Mouse (Mus musculus) gastrocnemius, adult 2 months (tissue): ENCODE measurements around the gene Elmsan1. TPM values are rescaled to one million over a fixed set of nuclear protein-coding genes. Genes with fewer than 3 reads are reported as not detected.

Experiments used
- DNase-seq: peaks from one replicate; pipeline ENCODE4 v3.0.0; 2022
- H3K27ac ChIP-seq: fragments of 200-600 bp; 2 replicates; pipeline ENCODE4 v1.8.1; 2022; ENCODE audit warnings: mild to moderate bottlenecking
- H3K4me3 ChIP-seq: fragments of 200-600 bp; 2 replicates; pipeline ENCODE4 v1.8.1; 2022; ENCODE audit warnings: mild to moderate bottlenecking, moderate library complexity
- CTCF ChIP-seq: fragments of 200-600 bp; IDR thresholded peaks from 2 replicates; pipeline ENCODE4 v1.8.1; 2022; ENCODE audit warnings: antibody characterized with exemption, mild to moderate bottlenecking, moderate library complexity
- intact Hi-C: fragments of 180-260 bp; cut with DNase I; formaldehyde crosslinking; loops from one replicate; pipeline ENCODE4 v1.15.1; 2025
- total RNA-seq, 2 experiments: library from RNA; stranded (reverse); gene quantifications; 2 replicates each; pipeline ENCODE4 v1.2.3; 2021

Elmsan1 gene
- total RNA-seq, 2 experiments from 2014 or later = 10.2 to 11.9 TPM

- Histone ChIP-seq H3K27ac (no peak overlapping the region), H3K4me3 (no peak overlapping the region)
- intact Hi-C loops = no loop called here
- TF ChIP-seq CTCF = no peak
- no peak for DNase-seq
These were observed 77.4 kb downstream of the Elmsan1 start for GRCm38 (mm10) chr12:84141271-84141670.

DNA sequence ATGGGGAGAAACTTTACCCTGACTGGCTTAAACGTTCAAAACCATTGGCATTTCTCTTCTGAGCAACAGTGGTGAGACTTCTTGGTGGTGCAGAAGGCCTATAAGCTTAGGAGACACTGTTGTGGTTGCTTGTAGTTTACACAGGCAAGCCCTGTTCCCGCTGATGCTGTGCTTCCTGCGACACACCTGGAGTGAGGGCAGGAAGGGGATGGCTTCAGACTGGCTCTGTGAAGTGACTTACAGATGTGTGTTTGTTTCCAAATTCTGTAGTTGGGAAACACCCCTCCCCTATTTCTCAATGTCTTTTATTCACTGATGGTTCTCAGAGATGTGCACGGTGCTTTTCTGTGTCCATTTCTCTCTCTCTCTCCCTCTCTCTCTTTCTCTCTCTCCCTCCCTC lies 78.5 kb downstream of the Elmsan1 start:
- no peak overlapping the region for H3K27ac ChIP-seq
- TF ChIP-seq CTCF = no peak
- intact Hi-C loops = no loop called here

DNA sequence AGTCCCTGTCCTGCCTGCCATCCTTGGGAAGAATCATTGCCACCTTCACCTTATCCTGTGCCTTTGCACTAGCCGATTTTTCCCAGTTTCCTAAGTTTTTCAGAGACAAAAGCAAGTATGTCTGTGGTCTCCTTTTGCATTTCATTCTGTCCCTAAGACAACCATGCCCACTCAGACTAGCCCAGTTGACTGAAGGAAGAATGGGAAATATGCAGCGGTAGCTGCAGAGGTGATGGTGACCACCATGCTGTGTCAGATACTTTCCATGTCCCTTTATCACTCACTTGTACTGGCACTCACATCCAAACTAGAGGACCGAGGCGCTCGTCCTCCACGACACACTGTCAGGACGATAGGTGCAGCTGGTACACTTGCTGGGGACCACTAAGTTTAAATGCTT lies 81.5 kb downstream of the Elmsan1 start:
- intact Hi-C loops = no loop called here

More for the DNA sequence above, 78.5 kb downstream of the Elmsan1 start:
- no peak for DNase-seq
- H3K4me3 ChIP-seq = no peak overlapping the region

GRCm38 (mm10) chr12:84132265-84132664 lies 86.4 kb downstream of the Elmsan1 start:
- intact Hi-C loops = no loop called here
- no peak overlapping the region for H3K27ac ChIP-seq

More for the DNA sequence above, 81.5 kb downstream of the Elmsan1 start:
- Histone ChIP-seq H3K4me3 (no peak overlapping the region), H3K27ac (no peak overlapping the region)
- no peak for TF ChIP-seq CTCF
- no peak for DNase-seq

DNA sequence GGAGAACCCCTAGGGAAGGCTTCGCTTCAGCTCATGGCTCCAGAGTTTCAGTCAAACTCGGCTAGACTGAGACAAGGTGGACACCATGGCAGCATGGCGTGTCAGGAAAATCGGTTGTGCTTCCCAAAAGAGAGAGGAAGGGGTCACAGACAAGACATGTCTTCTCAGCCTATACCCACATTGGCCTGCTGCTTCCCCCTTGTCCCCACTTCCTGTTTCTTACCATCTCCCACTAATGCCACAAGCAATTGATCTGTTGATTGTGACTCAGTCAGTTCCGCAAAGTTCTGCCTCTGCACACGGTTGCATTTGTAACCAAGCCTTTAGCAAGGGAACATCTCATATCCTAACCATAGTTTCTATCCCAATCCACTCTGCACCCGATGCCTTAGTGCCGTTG lies 88.8 kb downstream of the Elmsan1 start:
- no peak overlapping the region for H3K27ac ChIP-seq
- no peak for TF ChIP-seq CTCF
- no peak overlapping the region for H3K4me3 ChIP-seq
- intact Hi-C loops = no loop called here
- DNase-seq = no peak

More at GRCm38 (mm10) chr12:84132265-84132664, 86.4 kb downstream of the Elmsan1 start:
- peak; percentile 59 for TF ChIP-seq CTCF
- no peak for DNase-seq
- H3K4me3 ChIP-seq = no peak overlapping the region

- no peak for TF ChIP-seq CTCF
- no peak overlapping the region for H3K27ac ChIP-seq
- no peak overlapping the region for H3K4me3 ChIP-seq
- DNase-seq = no peak
- intact Hi-C loops = no loop called here
These were observed 90.1 kb downstream of the Elmsan1 start for GRCm38 (mm10) chr12:84128576-84128975.

- H3K27ac ChIP-seq = no peak overlapping the region
- no peak for DNase-seq
- no peak for TF ChIP-seq CTCF
- H3K4me3 ChIP-seq = no peak overlapping the region
- intact Hi-C loops = no loop called here
These were observed 91.8 kb downstream of the Elmsan1 start for GRCm38 (mm10) chr12:84126899-84127298.

DNA sequence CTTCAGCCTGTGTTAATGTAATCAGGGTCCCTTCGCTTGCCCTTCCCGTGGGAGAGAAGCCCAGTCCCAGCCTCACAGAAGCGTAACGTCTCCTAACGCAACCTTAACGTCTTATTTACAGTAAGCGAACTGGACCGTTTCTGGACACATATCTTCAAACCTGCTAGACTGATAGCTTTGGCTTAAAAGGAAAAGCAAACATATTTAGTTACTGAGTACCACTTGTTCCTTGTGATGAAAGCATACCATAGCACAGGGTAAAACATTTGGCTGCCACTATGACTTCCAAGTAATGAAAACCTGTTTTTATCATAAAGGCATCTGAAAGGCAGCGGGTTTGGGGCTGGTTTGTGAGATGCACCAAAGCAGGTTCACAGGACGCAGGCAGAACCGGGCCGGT lies 92.8 kb downstream of the Elmsan1 start:
- H3K27ac ChIP-seq = no peak overlapping the region
- no peak overlapping the region for H3K4me3 ChIP-seq
- no peak for TF ChIP-seq CTCF
- no peak for DNase-seq
- intact Hi-C loops = no loop called here

GRCm38 (mm10) chr12:84119584-84119983 lies 99.1 kb downstream of the Elmsan1 start:
- no peak for TF ChIP-seq CTCF
- DNase-seq = no peak
- H3K27ac ChIP-seq = no peak overlapping the region
- intact Hi-C loops = no loop called here
- no peak overlapping the region for H3K4me3 ChIP-seq

- peak; percentile 95 for DNase-seq
- H3K27ac ChIP-seq = peak within 1 kb of the TSS; percentile 77
- intact Hi-C loops = loop anchor here (1.0 kb wide), 1 partner anchor 80 kb away; no protein-coding TSS in a partner anchor
- TF ChIP-seq CTCF = no peak
- H3K4me3 ChIP-seq = peak within 1 kb of the TSS; percentile 86
These were observed 104.3 kb downstream of the Elmsan1 start, which contains the start of gene Dnal1 for GRCm38 (mm10) chr12:84114153-84114994. Gene Dnal1 (plus strand): TSS chr12:84114366.

- TF ChIP-seq CTCF = no peak
- Histone ChIP-seq H3K4me3 (peak overlapping the region; percentile 86), H3K27ac (peak overlapping the region; percentile 50; the same call in 1 of the 2 replicates)
- intact Hi-C loops = loop anchor here (1.0 kb wide), 1 partner anchor 81 kb away; no protein-coding TSS in a partner anchor
- no peak for DNase-seq
These were observed 105.0 kb downstream of the Elmsan1 start for GRCm38 (mm10) chr12:84113676-84114075.

DNA sequence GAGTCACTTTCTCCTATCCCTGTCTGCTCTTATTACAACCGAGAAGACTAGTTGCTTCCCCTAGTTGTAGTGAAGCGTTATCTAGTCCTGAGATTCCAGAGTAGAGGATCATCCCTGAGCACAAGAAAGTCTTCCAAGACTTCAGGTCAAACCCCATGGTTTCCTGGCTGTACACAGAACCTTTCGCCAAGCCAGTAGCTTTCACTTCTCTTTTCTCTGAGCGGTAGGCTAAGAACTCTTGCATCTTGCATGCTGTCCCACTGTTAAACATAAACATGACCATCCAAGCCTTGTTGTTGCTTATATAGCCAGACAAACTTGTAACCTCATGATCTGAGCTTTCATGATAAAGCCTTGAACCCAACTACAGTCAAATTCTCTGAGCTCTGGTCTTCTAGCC lies 107.9 kb downstream of the Elmsan1 start:
- no peak for TF ChIP-seq CTCF
- intact Hi-C loops = no loop called here
- no peak for DNase-seq
- Histone ChIP-seq H3K27ac (no peak overlapping the region), H3K4me3 (no peak overlapping the region)

- Histone ChIP-seq H3K4me3 (no peak overlapping the region), H3K27ac (no peak overlapping the region)
- no peak for DNase-seq
- no peak for TF ChIP-seq CTCF
- intact Hi-C loops = no loop called here
These were observed 108.8 kb downstream of the Elmsan1 start for GRCm38 (mm10) chr12:84109924-84110323.
